Mouse (Mus musculus) urinary bladder, adult 2 months (tissue): ENCODE measurements at regions not wholly inside any gene's neighbourhood (a gene's known extent, or its start where the extent isn't known, plus 50 kb on each side); places are given as distances from the start of the nearest gene placed in this dataset.
"Not testable (repeated sequence)": the region's sequence is repeated elsewhere in the genome, so short reads cannot be mapped to it uniquely, and the experiment has no call there.

Experiments used
- DNase-seq: peaks from one replicate; pipeline ENCODE4 v3.0.0; 2022; ENCODE audit warnings: low spot score

DNA sequence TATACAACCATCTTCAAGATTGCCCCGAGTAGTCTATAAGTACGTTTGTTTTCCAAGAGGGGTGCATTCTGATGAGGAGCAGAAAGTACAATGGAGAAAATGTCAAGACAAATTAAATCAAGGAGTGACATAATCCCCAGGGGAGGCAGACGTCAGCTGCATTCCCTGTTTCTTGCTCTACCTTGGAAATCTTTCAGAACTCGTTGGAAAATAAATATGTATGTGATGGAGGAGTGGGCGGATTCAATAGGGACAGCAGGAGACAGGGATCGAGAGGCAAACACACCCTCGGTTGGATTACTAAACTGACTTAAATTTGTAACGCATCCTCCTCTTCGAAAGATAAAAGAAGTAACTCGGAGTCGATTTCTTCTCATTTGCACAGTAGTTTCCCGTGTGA is 164.8 kb upstream of the Klf4 start:
- no peak for DNase-seq

DNA sequence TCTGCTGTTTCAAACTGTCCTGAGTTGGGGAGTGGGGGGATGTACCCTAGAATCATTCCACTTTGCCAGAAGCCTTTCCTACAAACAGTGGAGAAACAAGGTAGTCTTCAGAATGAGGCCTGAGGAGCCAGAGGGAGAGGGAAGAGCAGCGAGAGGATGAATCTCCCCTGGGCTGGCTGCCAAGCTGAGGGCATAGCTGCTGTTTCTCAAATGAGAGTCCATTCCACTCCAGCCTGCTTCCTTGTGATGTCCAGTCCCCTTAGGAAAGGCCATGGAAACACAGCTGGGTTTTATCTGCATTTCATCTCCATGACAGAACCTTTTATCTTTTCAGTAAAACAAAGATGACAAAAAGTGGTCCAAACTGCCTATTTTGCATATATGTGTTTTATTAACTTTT is 164.2 kb upstream of the Klf4 start:
- DNase-seq, result no peak

DNA sequence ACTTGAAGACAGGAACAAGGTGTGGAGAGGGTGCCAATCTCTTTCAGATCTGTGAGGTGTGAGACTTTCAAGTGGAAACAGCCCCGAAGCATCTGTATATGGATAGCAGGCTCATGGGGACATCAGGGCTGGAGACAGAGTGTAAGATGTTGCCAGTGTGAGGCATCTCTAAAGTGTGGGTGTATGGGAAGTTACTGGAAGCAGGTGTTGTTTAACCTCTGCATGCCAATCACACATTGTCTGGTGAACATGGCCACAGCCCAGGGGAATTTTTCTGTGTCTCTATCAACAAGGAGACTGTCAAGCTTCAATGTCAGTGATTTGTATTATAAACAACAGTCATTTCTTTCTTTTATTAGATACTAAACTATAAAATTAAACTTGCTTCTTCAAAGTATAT is 163.0 kb upstream of the Klf4 start:
- DNase-seq, result no peak

DNA sequence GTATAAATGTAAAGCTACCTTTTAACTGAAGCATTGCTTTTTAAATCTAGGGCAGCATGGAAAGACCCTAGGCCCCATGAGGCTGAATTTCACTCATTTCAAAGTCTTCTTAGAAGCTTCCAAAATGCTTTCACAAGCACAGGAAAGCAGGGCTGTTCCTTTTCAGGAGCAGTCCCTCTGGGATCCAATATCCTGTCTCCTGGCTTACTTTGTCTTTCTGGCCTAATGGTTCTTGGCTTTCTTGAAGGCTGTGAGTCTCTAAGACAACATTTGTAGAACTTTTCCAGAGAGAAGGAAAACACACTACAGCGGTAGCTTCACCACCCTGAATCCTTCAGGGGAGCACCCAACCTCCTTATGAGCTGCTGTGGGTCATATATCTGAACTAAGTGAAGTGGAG is 157.2 kb upstream of the Klf4 start:
- DNase-seq, result no peak

DNA sequence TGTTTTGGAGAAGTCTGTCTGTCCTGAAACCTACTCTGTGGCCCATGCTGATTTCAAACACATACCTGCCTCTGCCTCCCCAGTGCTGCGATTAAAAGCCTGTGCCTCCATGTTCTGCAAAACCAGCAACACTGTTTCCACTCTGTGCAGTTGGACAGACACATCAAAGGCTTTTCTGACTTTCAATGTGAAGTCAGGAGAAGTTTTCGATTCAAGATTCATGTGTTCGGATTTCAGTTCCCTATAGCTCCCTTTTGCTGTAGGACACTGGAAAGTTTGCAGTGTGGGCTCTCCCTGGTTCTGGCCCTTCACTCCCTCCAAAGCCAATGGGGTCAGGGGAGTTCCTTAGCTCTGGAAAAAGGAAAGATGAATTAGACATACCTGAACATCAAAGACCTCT is 154.5 kb upstream of the Klf4 start:
- no peak for DNase-seq

DNA sequence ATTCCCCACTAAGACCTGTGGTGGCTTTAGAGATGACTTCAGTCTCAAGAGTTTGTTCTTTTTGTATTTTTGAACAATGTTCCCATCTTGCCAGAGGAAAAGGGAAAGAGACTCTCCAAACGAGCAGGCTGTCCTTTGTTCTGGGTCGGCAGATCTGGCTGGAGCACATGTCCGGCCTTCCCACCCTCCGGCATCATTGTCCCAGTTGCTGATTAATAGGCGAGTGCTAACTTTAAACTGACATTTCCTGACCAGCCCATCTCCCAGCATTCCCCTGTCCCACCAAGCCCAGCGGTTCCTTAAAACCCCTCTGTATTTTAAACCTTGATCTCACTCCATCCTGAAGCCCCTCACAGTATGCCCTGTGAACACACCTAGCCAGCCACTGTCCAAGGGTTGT is 140.0 kb upstream of the Klf4 start:
- DNase-seq, result no peak

DNA sequence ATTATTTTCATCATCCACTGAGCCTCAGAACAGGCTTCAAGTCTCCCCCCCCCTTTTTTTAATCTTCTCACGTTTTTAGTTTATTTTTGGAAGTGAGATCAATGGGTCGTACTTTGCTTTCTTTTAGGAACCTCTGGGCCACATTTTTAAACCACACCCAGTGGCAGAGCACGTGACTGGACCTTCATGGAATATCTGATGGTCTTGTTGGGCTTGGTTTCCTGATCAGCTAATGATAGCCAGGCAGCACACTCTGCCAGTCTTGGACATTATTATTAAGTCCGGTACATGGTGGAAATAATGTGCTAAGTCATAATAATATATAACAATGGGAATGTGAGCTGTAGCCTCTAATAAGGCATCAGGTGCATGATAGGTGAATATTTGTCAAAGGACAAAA is 138.0 kb upstream of the Klf4 start:
- DNase-seq, result no peak

DNA sequence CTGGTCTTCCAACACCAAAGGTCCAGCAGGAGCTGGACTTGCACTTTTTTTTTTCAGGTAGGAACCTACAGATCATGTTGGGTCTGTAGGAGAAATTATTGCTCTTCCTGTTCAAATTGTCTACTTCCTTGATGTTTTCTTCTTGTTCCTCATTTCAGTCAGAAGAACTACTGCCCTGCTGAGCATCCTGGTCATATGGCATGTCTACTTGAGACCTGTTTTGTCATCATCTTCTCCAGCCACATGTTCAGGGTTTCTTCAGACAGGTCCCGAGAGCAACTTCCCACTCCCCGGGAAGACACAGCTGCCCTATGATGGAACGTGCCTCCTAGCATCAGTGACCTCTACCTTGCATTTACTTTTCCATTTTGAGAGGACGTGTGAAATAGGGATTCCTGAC is 132.6 kb upstream of the Klf4 start:
- no peak for DNase-seq

DNA sequence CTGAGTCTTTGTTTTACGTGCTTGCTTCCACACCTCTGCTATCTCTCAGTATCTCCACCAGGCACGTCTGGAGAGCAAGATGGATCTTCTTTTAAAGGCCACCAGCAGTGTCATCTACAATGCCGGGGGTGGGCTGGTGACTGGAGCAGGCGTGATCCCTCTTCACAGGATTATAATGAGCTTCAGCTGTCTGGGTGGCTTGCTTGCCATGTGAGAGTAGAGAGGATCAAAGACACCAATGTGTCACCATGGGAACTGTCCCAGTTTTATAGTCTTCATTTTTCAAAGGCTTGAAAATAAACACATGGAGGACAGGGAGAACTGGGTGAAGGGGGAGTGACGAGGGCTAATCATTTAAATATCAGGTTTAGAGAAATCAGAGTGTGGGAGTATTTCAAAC is 131.6 kb upstream of the Klf4 start:
- no peak for DNase-seq

DNA sequence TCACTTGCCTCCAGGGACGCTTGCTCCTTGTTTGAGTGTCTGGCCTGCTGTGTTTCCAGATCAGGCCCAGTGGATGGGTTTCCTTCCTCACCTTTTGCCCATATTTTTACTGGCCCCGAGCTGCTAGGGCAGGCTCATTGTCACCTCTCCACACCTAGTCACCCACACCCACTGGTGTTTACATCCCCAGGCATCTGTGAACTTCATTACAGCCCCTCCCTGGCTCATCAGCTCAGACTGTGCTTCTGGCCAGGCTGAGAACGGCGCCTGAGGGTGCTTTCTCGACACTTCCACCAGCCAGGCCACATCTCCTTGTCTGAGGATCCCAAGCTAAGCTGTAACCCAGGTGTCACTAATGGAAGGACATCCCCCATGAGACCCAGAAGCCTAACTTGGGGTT is 129.8 kb upstream of the Klf4 start:
- DNase-seq, result no peak

DNA sequence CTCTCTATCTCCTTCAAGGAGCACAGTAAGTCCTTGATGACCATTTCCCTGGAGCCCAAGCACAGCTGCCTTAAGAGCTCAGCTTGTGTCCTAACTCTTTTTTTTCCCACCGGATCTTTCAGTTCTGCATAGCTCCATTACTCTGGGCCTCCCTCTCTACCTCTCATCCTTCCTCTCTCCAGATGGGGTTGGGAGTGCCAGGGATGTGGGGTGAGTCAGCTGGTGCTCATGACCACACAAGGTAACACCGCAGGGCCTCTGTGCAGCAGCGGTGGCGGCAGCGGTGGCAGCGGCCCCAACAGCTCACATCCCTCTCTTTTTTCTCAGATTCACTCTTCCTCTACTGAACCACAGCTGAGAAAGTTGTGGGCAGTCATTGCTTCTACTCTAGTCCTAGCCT is 126.6 kb upstream of the Klf4 start:
- no peak for DNase-seq

DNA sequence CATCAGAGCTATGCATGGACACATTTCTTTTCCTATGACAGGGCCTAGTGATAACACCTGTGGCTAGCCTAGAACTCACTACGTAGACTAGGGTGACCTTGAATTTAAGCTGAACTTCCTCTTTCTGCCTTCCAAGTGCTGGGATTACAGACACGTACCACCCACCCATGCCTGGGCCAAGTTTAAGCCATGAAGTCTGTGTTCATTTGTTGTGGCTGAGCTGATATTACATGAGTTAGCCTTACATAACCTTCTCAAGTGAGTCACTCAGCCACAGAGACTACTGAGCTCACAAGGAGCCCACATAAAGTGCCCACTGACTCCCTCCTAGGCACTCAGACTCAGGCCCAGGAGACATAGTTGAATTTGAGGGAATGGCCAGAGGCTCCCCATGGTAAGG is 123.1 kb upstream of the Klf4 start:
- DNase-seq, result no peak

DNA sequence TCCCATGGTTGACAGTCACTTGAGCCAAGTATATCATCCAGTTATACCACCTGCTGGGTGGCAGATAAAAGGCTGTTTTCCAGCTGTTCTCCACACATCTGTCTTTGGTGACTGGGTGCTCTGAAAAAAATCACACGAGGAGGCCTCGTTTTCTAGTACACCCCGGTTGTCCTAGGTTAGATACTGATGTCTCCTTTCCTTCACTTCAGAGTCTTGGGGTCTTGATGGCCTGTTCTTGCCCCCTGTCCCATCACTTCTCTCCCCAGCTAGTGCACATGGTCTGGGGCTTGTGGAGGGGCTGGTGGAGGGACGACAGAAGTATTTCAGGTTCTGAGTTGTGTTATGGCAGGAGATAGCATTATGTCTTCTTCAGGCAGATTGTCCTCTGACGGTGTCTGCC is 120.4 kb upstream of the Klf4 start:
- no peak for DNase-seq

DNA sequence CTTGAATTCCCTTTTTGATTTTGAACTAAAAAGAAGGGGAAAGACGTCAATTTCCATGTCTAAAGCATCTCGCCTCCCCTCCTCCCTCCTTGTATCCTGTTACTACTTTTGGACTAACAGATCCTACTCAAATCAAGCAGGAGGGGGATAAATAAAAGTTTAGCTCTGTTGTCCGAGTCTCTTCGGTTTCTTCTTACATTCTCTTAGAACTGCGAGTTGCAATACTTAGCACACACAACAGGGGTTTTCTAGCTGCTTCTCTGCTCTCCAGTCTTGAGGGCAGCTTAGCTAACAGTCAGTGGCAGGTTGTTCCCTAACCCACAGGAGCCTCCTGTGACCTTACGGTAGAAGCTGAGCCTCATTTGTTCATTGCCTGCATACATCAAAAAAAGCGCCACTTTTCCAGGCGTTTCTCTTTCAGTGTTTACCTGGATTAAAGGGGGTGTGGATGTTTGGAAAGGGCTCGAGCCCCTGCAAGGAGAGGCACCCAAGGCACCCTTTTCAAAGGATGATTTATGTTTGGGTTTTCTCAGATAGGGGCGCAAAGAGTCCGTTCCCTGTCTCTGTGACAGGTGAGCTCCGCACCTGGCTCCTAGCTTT is 119.6 kb upstream of the Klf4 start:
- DNase-seq, result no peak

DNA sequence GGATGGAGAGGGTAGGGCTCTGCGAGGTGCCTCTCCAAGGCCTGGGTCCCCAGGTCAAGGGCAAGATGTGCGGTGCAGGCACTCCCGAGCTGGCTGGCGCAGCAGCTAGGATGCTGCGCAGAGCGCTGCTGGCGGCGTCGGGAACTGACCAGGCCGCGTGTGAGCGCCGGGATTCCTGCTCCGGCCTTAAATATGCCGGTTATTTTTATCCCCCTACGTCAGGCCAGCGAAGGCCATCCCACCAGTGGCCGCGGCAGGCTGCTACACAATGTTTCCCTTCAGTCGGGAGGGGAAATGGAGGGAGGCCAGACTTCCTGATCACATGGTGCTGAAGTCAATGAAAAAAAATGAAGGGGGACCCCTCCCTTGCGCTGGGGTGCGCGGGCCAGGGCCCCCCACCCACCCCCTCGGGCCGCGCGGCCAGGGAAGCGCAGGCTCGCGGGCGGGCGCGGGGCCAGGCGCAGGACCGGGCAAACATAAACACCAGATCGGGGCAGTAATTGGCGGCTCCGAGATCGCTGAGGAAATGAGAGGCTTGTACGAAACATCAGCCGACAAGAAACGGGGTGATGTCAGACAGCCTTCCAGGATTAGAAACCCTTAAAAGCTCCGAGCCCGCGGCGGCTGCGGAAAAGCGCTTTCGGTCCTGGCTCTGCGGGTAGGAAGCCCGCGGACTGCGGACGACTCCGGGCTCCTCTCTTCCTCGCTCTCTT is 118.9 kb upstream of the Klf4 start:
- DNase-seq, result peak; percentile 63

DNA sequence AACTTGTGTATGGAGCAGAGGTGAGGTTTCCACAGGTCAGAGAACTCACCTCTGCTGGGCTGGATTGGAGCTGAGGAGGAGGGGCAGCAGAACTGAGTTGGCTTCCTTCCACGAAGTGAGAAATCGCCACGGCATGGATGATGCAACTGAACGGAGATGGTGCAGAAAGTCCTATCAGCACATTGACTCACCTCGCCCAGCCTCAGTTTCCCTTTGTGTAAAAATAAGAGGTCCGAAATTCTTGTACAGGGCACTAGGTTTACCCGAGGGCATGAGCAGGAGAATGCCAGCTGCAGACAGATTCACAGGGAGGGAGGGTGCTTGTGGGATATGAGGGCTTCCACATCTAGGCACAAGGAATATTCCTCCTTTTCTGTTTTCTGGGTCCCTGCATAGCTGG is 117.9 kb upstream of the Klf4 start:
- no peak for DNase-seq

DNA sequence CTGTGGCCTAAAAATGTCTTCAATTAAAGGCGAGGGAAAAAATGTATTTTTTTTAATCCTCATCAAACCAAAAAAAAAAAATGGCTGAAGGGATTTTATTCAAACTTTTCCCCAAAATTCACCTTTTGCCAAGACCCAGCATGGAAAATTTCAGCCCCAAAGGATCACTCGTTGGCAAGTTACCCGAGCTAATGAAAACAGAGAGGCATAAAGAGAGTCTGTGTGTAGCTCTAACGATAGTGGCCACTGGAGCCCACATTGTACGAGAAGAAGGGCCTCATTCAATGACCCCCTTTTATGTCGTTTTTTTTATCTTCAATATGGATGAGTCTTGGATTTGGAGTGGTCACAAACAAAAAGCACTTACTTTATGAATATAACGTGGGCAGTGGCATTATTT is 116.1 kb upstream of the Klf4 start:
- DNase-seq, result no peak

DNA sequence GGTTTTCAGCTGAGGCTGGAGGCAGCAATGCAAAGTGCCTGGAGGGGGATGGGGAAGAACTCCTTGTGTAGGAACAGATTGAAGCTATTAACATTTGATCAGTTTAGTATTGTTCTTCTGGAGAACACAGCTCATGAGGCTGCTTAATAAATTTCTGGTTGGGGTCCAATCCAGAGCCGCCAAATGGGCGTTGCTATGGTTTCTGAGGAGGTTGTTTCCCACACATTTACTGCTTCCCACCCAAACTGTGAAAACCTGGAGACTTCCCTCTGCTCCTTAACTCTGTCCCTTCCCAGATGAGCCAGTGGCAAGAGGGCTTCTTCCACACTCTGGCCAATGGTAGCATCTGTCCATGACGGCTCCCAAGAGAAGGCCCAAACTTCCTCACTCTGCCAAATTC is 113.2 kb upstream of the Klf4 start:
- DNase-seq, result no peak

DNA sequence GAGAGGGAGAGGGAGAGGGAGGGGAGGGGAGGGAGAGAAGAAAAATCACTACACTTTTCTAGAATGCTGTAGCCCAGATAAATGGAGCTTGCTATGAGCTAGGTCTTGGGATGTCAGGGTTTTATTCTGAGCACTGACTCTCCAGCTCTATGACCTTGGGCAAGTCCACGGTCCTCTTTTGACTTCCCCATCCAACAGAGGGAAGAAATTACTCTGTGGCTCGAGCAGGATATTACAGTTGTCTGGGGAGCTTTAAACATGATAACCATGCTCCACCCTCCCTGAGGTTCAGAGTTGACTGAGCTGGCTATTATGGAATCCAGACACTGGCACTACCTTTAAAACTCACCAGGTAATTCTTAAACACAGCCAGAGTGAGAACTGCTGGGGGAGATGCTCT is 112.6 kb upstream of the Klf4 start:
- DNase-seq, result no peak

DNA sequence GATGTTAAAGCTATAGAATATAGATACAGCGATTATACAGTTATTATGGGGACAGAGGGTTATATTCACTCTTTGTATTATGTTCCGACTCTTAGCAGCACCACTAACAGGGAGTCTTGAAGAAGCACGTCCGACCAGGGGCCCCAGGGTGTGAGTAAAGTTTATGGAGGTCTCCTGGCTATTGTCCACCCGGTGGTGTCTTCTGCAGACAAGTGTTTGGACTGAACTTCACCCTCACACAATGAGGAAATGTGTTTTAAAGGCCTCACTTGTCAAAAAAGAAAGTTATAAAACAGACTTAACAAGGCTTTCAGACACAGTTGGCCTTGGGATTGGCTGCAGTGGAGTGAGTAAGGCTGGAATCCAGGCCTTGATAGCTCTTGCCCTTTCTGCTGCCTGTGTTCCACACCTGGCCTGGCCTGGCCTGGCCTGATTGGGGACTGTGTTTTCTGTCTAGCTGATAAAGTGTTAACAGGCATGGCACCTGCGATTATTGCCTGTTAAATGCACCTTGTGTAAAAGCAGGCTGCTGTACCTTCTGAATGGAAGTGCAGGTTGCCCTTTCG is 102.8 kb upstream of the Klf4 start:
- DNase-seq, result no peak

DNA sequence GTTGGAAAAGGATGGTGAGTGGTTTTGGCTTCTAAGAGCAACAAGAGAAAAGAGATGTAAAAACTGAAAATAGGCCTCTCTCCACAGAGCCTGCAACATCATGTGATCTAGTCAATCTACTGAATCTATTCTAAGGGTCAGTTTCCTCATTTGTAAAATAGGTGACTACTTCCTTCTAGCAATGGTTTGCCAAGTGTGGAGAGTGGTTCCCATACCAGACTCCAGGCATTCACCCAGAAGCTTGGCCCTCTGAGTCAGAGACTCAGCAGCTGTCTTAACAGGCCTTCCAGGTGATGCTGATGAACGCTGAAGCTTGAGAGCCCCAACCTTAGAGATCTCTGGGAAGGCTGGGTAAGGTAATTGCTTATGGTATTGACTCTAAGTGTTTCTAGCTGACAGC is 98.9 kb upstream of the Klf4 start:
- DNase-seq, result no peak

DNA sequence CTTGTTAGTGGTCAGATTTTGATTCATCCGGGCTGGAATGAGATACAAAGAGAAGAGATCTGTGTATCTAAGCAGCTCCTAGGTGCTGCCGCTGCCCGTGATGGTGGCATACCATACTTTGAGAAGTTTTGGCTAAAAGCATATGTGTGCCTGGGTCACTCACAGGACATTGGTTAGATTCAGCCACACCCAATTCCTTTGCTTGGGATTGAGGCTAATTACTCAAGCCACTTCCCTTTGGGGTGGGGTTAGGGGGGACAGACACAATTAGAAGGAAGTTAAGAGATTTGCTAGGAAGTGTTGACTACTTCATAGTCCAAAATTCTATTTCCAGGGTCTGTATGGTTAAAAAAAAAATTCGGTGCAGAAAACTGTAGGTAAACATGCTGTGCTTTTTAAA is 97.9 kb upstream of the Klf4 start:
- not testable (repeated sequence) for DNase-seq

DNA sequence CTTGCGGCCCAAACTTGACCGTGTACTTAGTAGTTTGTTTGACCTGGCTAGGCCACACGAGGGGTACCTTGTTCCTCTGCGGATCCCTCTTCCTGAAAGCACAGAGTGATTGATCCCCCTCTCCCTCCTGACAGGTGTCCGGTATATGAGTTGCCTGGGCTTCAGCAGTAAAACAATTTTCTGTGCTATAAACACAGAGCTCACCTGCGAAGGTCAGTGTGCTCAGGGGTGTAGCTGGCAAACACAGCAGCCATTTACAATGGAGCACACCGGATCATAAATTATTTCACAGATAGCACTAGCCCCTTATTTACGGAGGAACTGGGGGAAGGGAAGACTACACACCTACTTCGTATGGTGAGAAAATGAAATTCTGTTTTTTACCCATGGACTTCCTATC is 92.5 kb upstream of the Klf4 start:
- DNase-seq, result no peak
